Mouse (Mus musculus): Measurements from ENCODE around the gene Rps6ka2.

DNA sequence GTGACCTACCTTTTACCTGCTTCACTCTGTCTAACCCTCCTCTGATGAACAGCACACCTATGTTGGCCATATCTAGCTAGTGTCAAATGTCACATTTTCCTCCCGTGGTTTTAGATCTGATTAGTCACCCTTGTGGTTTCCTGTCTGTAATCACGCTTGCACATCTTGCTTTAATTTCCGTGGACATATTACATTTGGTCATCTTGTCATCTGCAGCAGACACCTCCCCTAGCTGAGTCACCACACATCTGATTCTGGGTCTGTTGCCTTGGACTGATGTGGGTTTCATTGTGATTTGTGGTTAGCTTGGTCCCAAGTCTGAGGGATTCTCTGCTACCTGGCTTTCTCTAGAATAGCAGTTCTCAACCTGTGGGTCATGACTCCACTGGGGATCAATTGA lies 6.0 kb upstream of the Rps6ka2 start:
- no peak for TF ChIP-seq CTCF (IDR thresholded peaks at IDR 0.05; ENCODE audit: control insufficient read depth, insufficient read depth, insufficient read length)
- TF ChIP-seq MYOG (IDR thresholded peaks at IDR 0.05; ENCODE audit: control insufficient read depth, extremely low read depth, insufficient read length), result no peak

Measured in C2C12 (cell line).